Mouse (Mus musculus) adrenal gland, postnatal 10 days (tissue): Measurements from ENCODE around the gene Tshz2. TPM values are rescaled to one million over a fixed set of nuclear protein-coding genes. Genes with fewer than 3 reads are reported as not detected.
"Not testable (repeated sequence)": the region's sequence is repeated elsewhere in the genome, so short reads cannot be mapped to it uniquely, and the experiment has no call there.

Source experiments
- DNase-seq: peaks from one replicate; pipeline ENCODE4 v3.0.0; 2021; ENCODE audit warnings: mixed read lengths
- total RNA-seq, 2 experiments: library from RNA; stranded (reverse); gene quantifications; 2 replicates each; pipeline ENCODE4 v1.2.3; 2021

Gene Tshz2
- total RNA-seq, 2 experiments from 2014 or later, result 44.7 to 45.4 TPM

- no peak for DNase-seq
Observed at GRCm38 (mm10) chr2:169814351-169814750, 181.5 kb downstream of the Tshz2 start.

GRCm38 (mm10) chr2:169814757-169815156 lies 181.9 kb downstream of the Tshz2 start:
- no peak for DNase-seq

- DNase-seq, result peak; percentile 59
Observed at GRCm38 (mm10) chr2:169821021-169821441, 188.2 kb downstream of the Tshz2 start.

- no peak for DNase-seq
Observed at GRCm38 (mm10) chr2:169825908-169826307, 193.1 kb downstream of the Tshz2 start.

- DNase-seq, result no peak
Observed at GRCm38 (mm10) chr2:169826316-169826715, 193.5 kb downstream of the Tshz2 start.

GRCm38 (mm10) chr2:169826833-169827232 lies 194.0 kb downstream of the Tshz2 start:
- no peak for DNase-seq

- no peak for DNase-seq
Observed at GRCm38 (mm10) chr2:169832184-169832583, 199.4 kb downstream of the Tshz2 start.

- peak; percentile 38 for DNase-seq
Observed at GRCm38 (mm10) chr2:169833638-169834037, 200.8 kb downstream of the Tshz2 start.

- no peak for DNase-seq
Observed at GRCm38 (mm10) chr2:169834602-169835001, 201.8 kb downstream of the Tshz2 start.

GRCm38 (mm10) chr2:169837031-169837605 lies 204.3 kb downstream of the Tshz2 start:
- peak; percentile 34 for DNase-seq

- DNase-seq, result no peak
Observed at GRCm38 (mm10) chr2:169838521-169838920, 205.7 kb downstream of the Tshz2 start.

GRCm38 (mm10) chr2:169841442-169841841 lies 208.6 kb downstream of the Tshz2 start:
- DNase-seq, result peak; percentile 41

- DNase-seq, result no peak
Observed at GRCm38 (mm10) chr2:169842494-169842893, 209.7 kb downstream of the Tshz2 start.

- DNase-seq, result no peak
Observed at GRCm38 (mm10) chr2:169843553-169843952, 210.7 kb downstream of the Tshz2 start.

- DNase-seq, result peak; percentile 77
Observed at GRCm38 (mm10) chr2:169849077-169849476, 216.3 kb downstream of the Tshz2 start.

GRCm38 (mm10) chr2:169849541-169849940 lies 216.7 kb downstream of the Tshz2 start:
- DNase-seq, result no peak

GRCm38 (mm10) chr2:169851606-169852005 lies 218.8 kb downstream of the Tshz2 start:
- DNase-seq, result no peak

GRCm38 (mm10) chr2:169854491-169854890 lies 221.7 kb downstream of the Tshz2 start:
- DNase-seq, result no peak

- not testable (repeated sequence) for DNase-seq
Observed at GRCm38 (mm10) chr2:169857041-169857440, 224.2 kb downstream of the Tshz2 start.

GRCm38 (mm10) chr2:169859078-169859855 lies 226.5 kb downstream of the Tshz2 start:
- no peak for DNase-seq

- no peak for DNase-seq
Observed at GRCm38 (mm10) chr2:169860895-169861294, 228.1 kb downstream of the Tshz2 start.

- DNase-seq, result no peak
Observed at GRCm38 (mm10) chr2:169862701-169863100, 229.9 kb downstream of the Tshz2 start.

- DNase-seq, result no peak
Observed at GRCm38 (mm10) chr2:169869468-169869867, 236.7 kb downstream of the Tshz2 start.

GRCm38 (mm10) chr2:169870503-169870902 lies 237.7 kb downstream of the Tshz2 start:
- no peak for DNase-seq
